Mouse (Mus musculus) liver, postnatal 0 days (tissue): ENCODE data around the gene Armc6.

ENCODE experiments used
- CTCF ChIP-seq: sonication (generic); IDR thresholded peaks from 2 replicates; pipeline ENCODE4 v1.5.1; 2016; ENCODE audit warnings: antibody characterized with exemption, low read depth
- EP300 ChIP-seq: IDR thresholded peaks from 2 replicates; pipeline ENCODE4 v1.6.1; 2016; ENCODE audit warnings: antibody characterized with exemption, low read depth, mild to moderate bottlenecking

DNA sequence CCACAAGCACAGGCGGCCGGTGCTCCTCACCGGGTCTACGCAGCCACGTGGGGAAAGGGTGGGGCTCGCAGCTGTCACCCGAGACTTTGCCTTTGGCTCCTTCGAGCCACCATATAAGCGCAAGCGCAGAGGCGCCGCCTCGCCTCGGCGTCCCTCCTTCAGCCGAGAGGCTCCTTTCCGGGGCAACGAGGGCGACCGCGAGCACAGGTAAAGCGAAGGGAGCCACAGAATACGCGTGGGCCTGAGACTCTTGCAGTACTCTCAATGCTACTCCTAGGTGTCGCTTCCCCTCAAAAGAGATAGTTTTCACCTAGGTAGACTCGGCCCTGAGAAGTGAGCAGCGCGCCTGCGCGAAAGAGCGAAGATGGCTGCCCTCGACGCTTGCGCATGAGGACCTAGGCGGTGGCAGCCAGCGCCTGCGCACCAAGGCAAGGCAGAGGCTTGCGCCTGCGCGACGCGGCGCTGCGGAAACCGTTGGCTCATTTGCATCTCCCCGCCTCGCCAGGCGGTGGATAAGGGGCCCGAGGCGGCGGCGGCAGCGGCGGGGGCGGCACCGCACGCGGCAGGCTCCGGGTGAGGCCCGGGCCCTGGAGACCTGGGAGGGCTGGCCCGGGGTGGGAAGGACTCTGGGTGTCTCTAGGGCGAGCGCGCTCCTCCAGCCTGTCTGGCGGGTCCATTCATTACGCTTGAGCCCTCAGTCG lies at the start of gene Armc6, which contains the start of gene Sugp2:
- peak; percentile 20 for TF ChIP-seq CTCF
- no peak for TF ChIP-seq EP300
